Mouse (Mus musculus): ENCODE results near the gene Ptpn14.

The Ptpn14 gene

GRCm38 (mm10) chr1:189770516-189770915 is 42.4 kb downstream of the Ptpn14 start:
- no peak for DNase-seq (ENCODE audit: low read depth)

DNA sequence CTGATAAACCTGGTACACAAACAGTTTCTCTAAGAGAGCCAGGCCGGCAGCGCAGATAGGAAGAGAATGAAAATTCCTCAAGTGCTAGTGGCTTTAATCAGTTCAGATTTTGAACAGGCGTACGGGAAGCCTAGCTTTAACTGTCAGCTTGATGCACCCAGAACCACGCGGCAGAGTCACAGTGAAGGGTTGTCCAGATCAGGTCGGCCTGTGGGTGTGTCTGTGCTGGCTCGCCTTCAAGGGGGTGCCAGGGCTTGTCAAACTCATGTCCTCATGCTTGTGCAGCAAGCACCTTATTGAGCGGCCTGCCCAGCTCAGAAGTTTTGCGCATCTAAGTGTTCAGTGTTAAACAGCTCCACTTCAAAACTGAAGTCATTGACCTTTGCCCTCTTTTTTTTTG is 44.6 kb downstream of the Ptpn14 start:
- DNase-seq (ENCODE audit: low read depth): no peak

GRCm38 (mm10) chr1:189774778-189775177 is 46.7 kb downstream of the Ptpn14 start:
- DNase-seq (ENCODE audit: low read depth): no peak

DNA sequence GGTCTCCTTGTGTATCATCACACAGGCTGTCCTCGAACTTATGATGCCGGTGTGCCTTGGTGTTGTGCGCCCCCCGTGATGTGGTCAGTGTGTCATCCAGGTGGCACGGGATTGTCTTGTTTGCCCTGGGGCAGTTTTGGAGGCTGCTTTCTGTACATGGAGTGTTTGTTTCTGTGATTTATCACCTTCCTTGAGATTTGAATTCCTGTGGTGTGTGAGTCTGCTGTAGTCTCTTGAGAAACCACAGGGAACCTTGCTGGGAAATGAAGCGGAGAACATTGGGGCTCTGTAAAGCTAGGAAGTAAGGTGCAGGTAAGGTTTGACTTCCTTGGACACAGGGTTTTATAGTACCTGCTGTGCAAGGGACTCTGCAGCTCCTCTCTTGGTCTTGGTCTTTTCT is 49.1 kb downstream of the Ptpn14 start:
- no peak for DNase-seq (ENCODE audit: low read depth)

DNA sequence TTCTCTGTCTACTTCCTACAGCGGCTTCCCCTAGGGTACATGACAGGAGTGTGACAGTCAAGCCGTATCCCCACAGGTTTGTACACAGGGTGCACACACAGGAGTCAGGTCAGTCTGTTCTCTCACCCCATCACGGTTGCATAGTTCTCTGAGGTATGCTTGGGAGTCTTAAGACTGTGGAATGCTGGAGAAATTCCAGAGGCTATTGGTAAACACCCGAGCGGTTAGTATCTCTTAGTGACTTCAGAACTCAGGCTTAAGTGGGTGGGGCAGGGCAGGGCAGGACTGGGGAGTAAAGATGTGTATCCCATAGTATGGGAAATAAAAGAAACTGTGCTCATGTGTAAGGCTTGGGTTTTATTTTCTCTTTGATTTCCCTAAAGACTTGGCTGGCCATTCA is 50.3 kb downstream of the Ptpn14 start:
- no peak for DNase-seq (ENCODE audit: low read depth)

DNA sequence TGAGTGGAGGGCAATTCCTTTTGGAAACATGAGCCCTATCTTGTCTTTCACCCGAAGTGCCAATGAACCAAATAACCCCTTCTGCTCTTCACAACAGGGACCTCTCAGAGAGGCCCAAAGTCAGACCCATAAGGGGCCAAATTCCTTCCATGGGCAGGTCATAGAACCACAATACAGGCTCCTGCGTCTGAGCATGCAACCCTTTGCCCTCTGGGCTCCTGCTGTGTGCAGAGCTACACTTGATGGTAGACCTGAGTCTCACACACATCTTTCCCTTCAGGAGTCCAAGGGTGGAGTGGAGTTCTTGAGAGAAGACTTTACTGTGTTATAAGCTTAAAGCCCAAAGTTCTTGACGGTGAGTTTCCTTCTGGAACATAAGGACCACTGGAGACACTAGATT is 51.2 kb downstream of the Ptpn14 start:
- no peak for DNase-seq (ENCODE audit: low read depth)

GRCm38 (mm10) chr1:189781721-189782345 is 53.8 kb downstream of the Ptpn14 start:
- DNase-seq (ENCODE audit: low read depth): no peak

- DNase-seq (ENCODE audit: low read depth): no peak
These were observed 54.6 kb downstream of the Ptpn14 start for GRCm38 (mm10) chr1:189782709-189783108.

- DNase-seq (ENCODE audit: low read depth): no peak
These were observed 56.4 kb downstream of the Ptpn14 start for GRCm38 (mm10) chr1:189784503-189784902.

DNA sequence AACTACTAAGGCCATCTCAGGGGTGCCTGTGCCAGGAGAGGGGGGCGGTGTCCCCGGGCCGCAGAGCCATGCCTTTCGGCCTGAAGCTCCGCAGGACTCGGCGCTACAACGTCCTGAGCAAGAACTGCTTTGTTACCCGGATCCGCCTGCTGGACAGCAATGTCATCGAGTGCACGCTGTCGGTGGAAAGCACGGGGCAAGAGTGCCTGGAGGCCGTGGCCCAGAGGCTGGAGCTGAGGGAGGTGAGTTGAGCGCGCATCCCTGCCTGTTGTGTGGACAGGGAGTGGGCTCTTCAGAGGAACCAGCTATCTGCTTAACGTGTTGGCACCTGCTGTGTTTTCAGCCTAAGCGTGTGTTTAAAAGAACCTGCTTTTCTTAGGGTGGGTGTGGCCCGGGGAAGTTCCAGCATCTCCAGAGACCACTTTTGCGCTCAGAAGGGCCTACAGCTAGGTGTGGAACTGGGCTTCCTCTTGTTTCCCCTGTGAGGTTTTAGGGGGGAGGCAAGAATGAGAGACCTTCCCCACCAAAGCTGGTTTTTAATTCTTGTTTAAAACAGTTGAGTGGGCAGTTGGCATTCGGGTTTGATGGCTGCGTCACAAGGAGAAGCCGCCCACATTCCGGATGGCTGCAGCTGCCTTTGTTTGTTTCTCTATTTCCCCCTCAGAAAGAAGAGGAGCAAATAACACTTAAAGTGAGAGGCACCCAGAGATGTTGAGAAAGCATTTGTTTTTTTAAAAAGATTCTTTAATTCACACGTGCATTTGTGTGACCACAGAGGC is 58.8 kb downstream of the Ptpn14 start:
- DNase-seq (ENCODE audit: low read depth): no peak

DNA sequence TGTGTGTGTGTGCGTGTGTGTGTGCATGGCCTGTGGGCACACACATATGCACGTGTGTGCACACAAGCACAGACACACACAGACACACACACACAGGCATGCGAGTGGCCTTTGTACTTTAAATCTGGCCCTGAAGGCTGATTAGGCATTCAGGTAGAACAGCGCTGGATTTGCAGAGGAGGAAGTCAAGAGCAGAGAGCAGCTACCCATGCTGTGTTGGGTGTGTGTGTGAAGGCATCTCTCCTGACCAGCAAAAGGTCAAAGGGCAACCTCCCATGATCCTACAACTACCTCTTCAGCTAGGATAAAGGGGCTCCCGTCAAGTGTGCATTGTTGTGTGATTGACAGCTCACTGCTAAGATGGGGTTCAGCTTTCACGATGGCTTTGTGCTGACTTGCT is 61.5 kb downstream of the Ptpn14 start:
- DNase-seq (ENCODE audit: low read depth): no peak

DNA sequence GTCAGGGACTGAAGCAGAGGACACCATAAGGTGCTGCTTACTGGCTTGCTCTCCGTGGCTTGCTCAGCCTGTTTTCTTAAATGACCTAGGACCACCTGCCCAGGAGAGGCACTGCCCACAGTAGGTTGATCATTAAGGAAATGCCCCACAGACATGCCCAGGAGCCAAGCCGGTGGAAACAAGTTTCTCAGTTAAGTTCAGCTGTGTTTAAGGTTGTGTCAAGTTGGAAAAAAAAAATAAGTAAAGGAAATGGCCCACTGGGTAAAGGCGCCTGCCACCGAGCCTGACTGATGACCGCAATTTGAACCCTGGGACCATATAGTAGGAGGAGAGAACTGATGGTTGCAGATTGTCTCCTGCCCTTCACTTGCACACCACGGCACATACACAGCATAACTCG is 62.6 kb downstream of the Ptpn14 start:
- no peak for DNase-seq (ENCODE audit: low read depth)

- DNase-seq (ENCODE audit: low read depth): no peak
These were observed 63.6 kb downstream of the Ptpn14 start for GRCm38 (mm10) chr1:189791534-189792217.

DNA sequence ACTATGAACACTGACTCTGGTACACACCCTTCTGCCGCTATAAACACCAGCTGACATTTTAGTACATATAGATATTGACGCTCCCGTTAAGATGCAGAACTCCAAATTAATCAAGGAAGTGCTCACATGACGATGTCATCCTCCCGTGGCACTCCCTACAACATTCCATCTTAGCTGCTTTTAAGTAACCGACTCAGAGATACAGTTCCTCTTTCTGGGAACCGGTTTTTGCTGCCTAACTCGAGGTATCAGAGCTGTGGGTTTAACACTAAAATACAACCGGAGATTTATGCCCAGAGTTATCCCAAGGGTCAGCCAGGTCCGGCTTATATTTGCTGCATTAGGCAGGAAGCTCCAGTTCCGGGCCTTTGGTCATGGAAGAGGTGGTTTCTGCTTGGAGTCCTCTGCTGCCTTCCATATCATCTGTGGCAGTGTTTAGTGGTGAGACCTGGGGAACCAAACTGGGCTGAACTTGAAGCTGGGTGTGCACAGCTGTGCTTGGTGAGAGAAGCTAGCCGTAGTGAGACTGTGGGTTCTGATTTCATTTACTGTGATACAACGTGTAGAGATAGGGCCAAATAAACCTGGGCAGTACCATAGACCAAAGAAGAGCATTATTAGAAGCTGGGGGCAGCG is 64.6 kb downstream of the Ptpn14 start:
- no peak for DNase-seq (ENCODE audit: low read depth)

GRCm38 (mm10) chr1:189798949-189799348 is 70.9 kb downstream of the Ptpn14 start:
- DNase-seq (ENCODE audit: low read depth): no peak

DNA sequence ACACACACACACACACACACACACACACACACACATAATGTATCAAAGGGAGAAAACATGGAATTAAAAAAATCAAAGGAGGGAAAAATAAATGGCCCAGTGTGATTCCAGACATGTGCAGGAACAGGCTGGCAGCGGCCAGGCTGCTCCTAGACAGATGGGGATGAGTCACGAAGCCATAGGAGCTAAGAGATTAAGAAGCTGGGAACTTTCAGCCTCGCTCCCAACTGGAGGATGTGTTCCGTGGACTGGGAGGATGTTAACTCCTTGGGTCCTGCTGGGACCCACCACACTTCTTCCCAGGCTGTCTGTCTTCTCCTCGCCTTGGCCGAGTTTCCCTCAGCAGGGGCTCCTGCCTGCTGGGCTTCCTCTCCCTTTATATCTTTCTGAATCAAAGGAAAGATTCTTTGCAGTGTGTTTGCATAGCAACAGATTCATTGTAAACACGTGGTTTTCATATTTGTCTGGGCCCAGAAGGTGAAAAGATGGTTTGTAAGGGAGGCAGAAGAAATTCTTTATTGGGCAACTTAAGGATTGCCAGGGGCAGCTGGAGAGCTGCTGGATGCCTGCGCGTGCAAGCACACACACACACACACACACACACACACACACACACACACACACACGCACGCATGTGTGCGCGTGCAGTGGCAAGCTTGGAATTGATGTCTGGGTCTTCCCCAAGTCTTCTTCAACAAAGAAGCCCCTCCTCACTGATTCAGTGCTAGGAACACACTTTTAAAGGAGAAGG is 72.3 kb downstream of the Ptpn14 start:
- DNase-seq (ENCODE audit: low read depth): peak; percentile 72

DNA sequence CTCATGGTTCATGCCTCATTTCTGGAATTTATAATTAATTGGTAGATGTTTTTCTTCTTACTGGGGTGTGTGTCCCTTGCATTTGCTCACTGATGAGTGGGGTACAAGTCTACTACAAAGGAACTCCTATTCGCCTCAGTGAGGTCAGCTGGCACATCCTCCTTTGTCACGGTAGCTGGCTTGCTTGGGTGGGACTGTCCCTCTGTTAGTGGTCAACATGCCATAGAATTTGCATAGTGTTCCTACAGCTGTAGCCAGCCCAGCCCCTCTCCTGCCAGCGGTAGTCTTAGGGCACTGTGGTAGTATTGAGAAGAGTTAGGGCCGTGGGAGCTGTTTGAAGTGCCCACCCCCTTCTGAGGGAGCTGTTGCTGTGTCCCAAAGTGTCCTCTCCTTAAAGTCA is 73.2 kb downstream of the Ptpn14 start:
- DNase-seq (ENCODE audit: low read depth): no peak

- no peak for DNase-seq (ENCODE audit: low read depth)
These were observed 74.5 kb downstream of the Ptpn14 start for GRCm38 (mm10) chr1:189802575-189802974.

GRCm38 (mm10) chr1:189803742-189804141 is 75.7 kb downstream of the Ptpn14 start:
- DNase-seq (ENCODE audit: low read depth): no peak

- DNase-seq (ENCODE audit: low read depth): no peak
These were observed 78.6 kb downstream of the Ptpn14 start for GRCm38 (mm10) chr1:189806533-189807297.

GRCm38 (mm10) chr1:189808015-189808414 is 79.9 kb downstream of the Ptpn14 start:
- no peak for DNase-seq (ENCODE audit: low read depth)
